Mouse (Mus musculus) intestine, postnatal 0 days (tissue): ENCODE results near the gene Rbm42. TPM values are rescaled to one million over a fixed set of nuclear protein-coding genes. Genes with fewer than 3 reads are reported as not detected.

Experiments
- ATAC-seq: fragments of 200-750 bp; cut with Nextera tagmentation; 2 replicates; pipeline ENCODE4 v1.8.0; 2017; ENCODE audit warnings: mild to moderate bottlenecking, moderate TSS enrichment, moderate library complexity
- H3K27ac ChIP-seq: fragments of 300-500 bp; sonication (generic); 2 replicates; pipeline ENCODE4 v1.5.1; 2014; ENCODE audit warnings: mild to moderate bottlenecking, low read depth, low read length, moderate library complexity
- H3K27me3 ChIP-seq: fragments of 300-500 bp; sonication (generic); replicated peaks from 2 replicates; pipeline ENCODE4 v1.6.1; 2014; ENCODE audit warnings: low read length, mixed read lengths; ENCODE audit not compliant: control insufficient read depth, insufficient read depth
- H3K36me3 ChIP-seq: fragments of 300-500 bp; sonication (generic); 2 replicates; pipeline ENCODE4 v1.6.1; 2014; ENCODE audit warnings: mild to moderate bottlenecking, moderate library complexity; ENCODE audit not compliant: control insufficient read depth, insufficient read depth
- H3K4me1 ChIP-seq: fragments of 300-500 bp; sonication (generic); replicated peaks from 2 replicates; pipeline ENCODE4 v1.6.1; 2014; ENCODE audit warnings: antibody characterized with exemption, low read length, mixed read lengths; ENCODE audit not compliant: control insufficient read depth, insufficient read depth
- H3K4me2 ChIP-seq: fragments of 300-500 bp; sonication (generic); replicated peaks from 2 replicates; pipeline ENCODE4 v1.6.1; 2014; ENCODE audit warnings: low read depth, mild to moderate bottlenecking, moderate library complexity
- H3K4me3 ChIP-seq: fragments of 300-500 bp; sonication (generic); 2 replicates; pipeline ENCODE4 v1.5.1; 2014; ENCODE audit warnings: low read depth, low read length
- H3K9ac ChIP-seq: fragments of 300-500 bp; sonication (generic); 2 replicates; pipeline ENCODE4 v1.6.1; 2014; ENCODE audit warnings: mild to moderate bottlenecking, low read depth, low read length
- H3K9me3 ChIP-seq: fragments of 300-500 bp; sonication (generic); 2 replicates; pipeline ENCODE4 v1.6.1; 2016; ENCODE audit warnings: mixed run types; ENCODE audit not compliant: control insufficient read depth
- CTCF ChIP-seq: sonication (generic); IDR thresholded peaks from 2 replicates; pipeline ENCODE4 v1.5.1; 2016; ENCODE audit warnings: low read depth, mild to moderate bottlenecking, control low read depth, antibody characterized with exemption, moderate library complexity
- WGBS: fragments of 180-500 bp; shearing (Covaris S2); extraction: QIAGEN DNeasy Blood & Tissue Kit; methylation state at CpG from one replicate; pipeline ENCODE4 v1.1.7; 2014; 5-methylcytosine and 5-hydroxymethylcytosine counted together
- polyA plus RNA-seq: library from polyadenylated mRNA; unstranded; fragments of >200 nt; fragmentation: Nextera tagmentation; extraction: Ambion mirVana; gene quantifications from 2 replicates; pipeline ENCODE4 v1.2.1, GENCODE M21; 2015

Rbm42 gene
- polyA plus RNA-seq, 1 experiment from 2014 or later = 88.9 TPM

GRCm38 (mm10) chr7:30625530-30626384 is 24.4 kb downstream of the Rbm42 start, which contains the start of gene Cox6b1:
Gene Cox6b1, minus strand, starts transcription at chr7:30626151.
- Histone ChIP-seq H3K4me1 (no peaks in the 10 kb centered on the region), H3K4me2 (peak within 1 kb of the TSS; percentile 85), H3K27me3 (peaks cover 5% of the 10 kb centered on the region), H3K9ac (peak within 1 kb of the TSS; percentile 57), H3K36me3 (peaks cover 19% of the 10 kb centered on the region), H3K9me3 (no peaks in the 10 kb centered on the region), H3K4me3 (peak within 1 kb of the TSS; percentile 74), H3K27ac (peak within 1 kb of the TSS; percentile 65)
- peak; percentile 90 for ATAC-seq
- TF ChIP-seq CTCF = no peak
- WGBS = under 1% methylated on average over 44 of the region's 44 CpGs

GRCm38 (mm10) chr7:30619202-30619601 is 30.9 kb downstream of the Rbm42 start:
- Histone ChIP-seq H3K4me2 (no peak overlapping the region), H3K4me1 (no peaks in the 10 kb centered on the region), H3K9me3 (no peaks in the 10 kb centered on the region), H3K36me3 (peaks cover 49% of the 10 kb centered on the region), H3K27ac (no peak overlapping the region), H3K9ac (no peak overlapping the region), H3K27me3 (no peaks in the 10 kb centered on the region), H3K4me3 (no peak overlapping the region)
- 89% methylated on average over 3 of the region's 3 CpGs for WGBS
- peak; percentile 66 for TF ChIP-seq CTCF
- no peak for ATAC-seq

- H3K9ac ChIP-seq = no peak overlapping the region
- TF ChIP-seq CTCF = no peak
- H3K27ac ChIP-seq = no peak overlapping the region
- no peak overlapping the region for H3K4me3 ChIP-seq
- 94% methylated on average over 9 of the region's 9 CpGs for WGBS
- H3K4me2 ChIP-seq = no peak overlapping the region
- H3K4me1 ChIP-seq = no peaks in the 10 kb centered on the region
- ATAC-seq = no peak
- H3K36me3 ChIP-seq = peaks cover 49% of the 10 kb centered on the region
- no peaks in the 10 kb centered on the region for H3K9me3 ChIP-seq
- H3K27me3 ChIP-seq = no peaks in the 10 kb centered on the region
Observed at GRCm38 (mm10) chr7:30618658-30619057, 31.5 kb downstream of the Rbm42 start.

GRCm38 (mm10) chr7:30615049-30615760 is 34.9 kb downstream of the Rbm42 start:
- Histone ChIP-seq H3K9ac (no peak overlapping the region), H3K4me3 (no peak overlapping the region), H3K4me2 (no peak overlapping the region), H3K9me3 (no peaks in the 10 kb centered on the region), H3K27me3 (no peaks in the 10 kb centered on the region), H3K27ac (no peak overlapping the region), H3K36me3 (peaks cover 31% of the 10 kb centered on the region), H3K4me1 (no peaks in the 10 kb centered on the region)
- TF ChIP-seq CTCF = no peak
- ATAC-seq = no peak
- 43% methylated on average over 5 of the region's 5 CpGs for WGBS

- H3K9me3 ChIP-seq = no peaks in the 10 kb centered on the region
- no peak overlapping the region for H3K27ac ChIP-seq
- H3K36me3 ChIP-seq = peaks cover 28% of the 10 kb centered on the region
- H3K4me1 ChIP-seq = no peaks in the 10 kb centered on the region
- 61% methylated on average over 2 of the region's 2 CpGs for WGBS
- no peak overlapping the region for H3K4me3 ChIP-seq
- H3K27me3 ChIP-seq = no peaks in the 10 kb centered on the region
- no peak overlapping the region for H3K9ac ChIP-seq
- ATAC-seq = peak; percentile 43; the same call in 1 of the 2 replicates
- peak; percentile 62 for TF ChIP-seq CTCF
- H3K4me2 ChIP-seq = no peak overlapping the region
Observed at GRCm38 (mm10) chr7:30614454-30614853, 35.7 kb downstream of the Rbm42 start.

GRCm38 (mm10) chr7:30613529-30614112 is 36.5 kb downstream of the Rbm42 start:
- no peak overlapping the region for H3K9ac ChIP-seq
- H3K27ac ChIP-seq = no peak overlapping the region
- WGBS = 19% methylated on average over 14 of the region's 14 CpGs
- no peaks in the 10 kb centered on the region for H3K4me1 ChIP-seq
- no peak overlapping the region for H3K4me3 ChIP-seq
- TF ChIP-seq CTCF = peak; percentile 78
- no peak overlapping the region for H3K4me2 ChIP-seq
- peaks cover 21% of the 10 kb centered on the region for H3K36me3 ChIP-seq
- no peaks in the 10 kb centered on the region for H3K27me3 ChIP-seq
- H3K9me3 ChIP-seq = no peaks in the 10 kb centered on the region
- 0 out of 2 replicates have a peak, but pooled peaks have one; percentile 44 for ATAC-seq
